Mouse (Mus musculus): ENCODE data around the gene Slc35e3. TPM values are rescaled to one million over a fixed set of nuclear protein-coding genes. Genes with fewer than 3 reads are reported as not detected.

Gene Slc35e3
- polyA plus RNA-seq, 1 experiment, result not detected

GRCm38 (mm10) chr10:117683734-117684037, 62.5 kb downstream of the Slc35e3 start:
- 96% methylated on average over 9 of the region's 9 CpGs for WGBS
- no peaks in the 10 kb centered on the region for H3K4me1 ChIP-seq (ENCODE audit: control insufficient read depth, insufficient read depth, low read length)
- H3K27ac ChIP-seq (ENCODE audit: insufficient read depth, low read depth, low read length), result no peak overlapping the region
- no peak overlapping the region for H3K4me3 ChIP-seq (ENCODE audit: insufficient read depth, low read depth, low read length)
- TF ChIP-seq CTCF (IDR thresholded peaks at IDR 0.05; ENCODE audit: insufficient read depth, low read depth, low read length) (no peak), POLR2A (IDR thresholded peaks at IDR 0.05; ENCODE audit: insufficient read depth, low read depth, low read length) (no peak)

Other genes starting within 250 kb of the Slc35e3 start
- gene Cpm, start 116.9 kb downstream of the Slc35e3 start, polyA plus RNA-seq (2012; ENCODE audit: insufficient read depth, insufficient read length, low replicate concordance, missing spikeins), result not detected in 2 replicates
- not detected in 2 replicates for gene Mdm2, start 35.6 kb downstream of the Slc35e3 start, polyA plus RNA-seq (2012; ENCODE audit: insufficient read depth, insufficient read length, low replicate concordance, missing spikeins)
- not detected in 2 replicates for gene Nup107, start 46.3 kb upstream of the Slc35e3 start, polyA plus RNA-seq (2012; ENCODE audit: insufficient read depth, insufficient read length, low replicate concordance, missing spikeins)
- gene Rap1b, start 99.7 kb upstream of the Slc35e3 start, polyA plus RNA-seq (2012; ENCODE audit: insufficient read depth, insufficient read length, low replicate concordance, missing spikeins), result not detected in 2 replicates

Data from olfactory bulb, adult 2 months (tissue).